Mouse (Mus musculus): ENCODE data around the gene Rere. TPM values are rescaled to one million over a fixed set of nuclear protein-coding genes. Genes with fewer than 3 reads are reported as not detected.
"Not testable (repeated sequence)": the region's sequence is repeated elsewhere in the genome, so short reads cannot be mapped to it uniquely, and the experiment has no call there.

Gene Rere
- polyA plus RNA-seq, 1 experiment, result 61.3 TPM

DNA sequence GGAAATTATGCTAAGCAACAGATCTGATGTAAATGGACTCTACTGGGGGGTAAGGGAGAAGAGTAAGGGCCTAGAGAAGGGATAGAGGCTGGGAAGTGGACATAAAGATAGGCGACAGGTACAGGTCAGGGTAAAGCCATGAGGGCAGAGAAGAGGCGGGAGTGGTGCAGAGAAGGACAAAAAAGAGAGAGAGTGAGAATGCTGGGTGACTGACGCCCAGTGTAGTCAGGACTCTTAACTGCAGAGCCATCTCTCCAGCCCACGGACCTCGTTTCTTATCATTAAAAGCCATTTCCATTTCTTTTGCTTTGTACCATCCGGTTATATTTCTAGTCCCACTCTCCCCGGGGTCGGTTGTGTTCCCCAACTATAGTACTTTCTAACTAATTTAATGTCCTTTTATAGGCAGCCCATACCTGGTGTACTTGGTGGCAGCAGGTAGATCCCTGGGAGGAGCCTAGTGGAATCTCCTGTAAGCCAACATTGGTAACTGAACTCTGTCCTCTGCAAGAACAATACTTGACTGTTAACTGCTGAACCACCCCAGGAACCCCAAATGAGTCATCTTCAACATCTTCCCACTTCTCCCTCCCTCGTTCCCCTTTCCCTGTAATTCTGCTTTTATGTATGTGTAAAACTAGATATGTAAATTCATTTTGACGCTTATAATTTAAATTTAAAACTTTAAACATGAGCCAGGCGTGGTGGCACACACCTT, 223.0 kb downstream of the Rere start:
- TF ChIP-seq CTCF (IDR thresholded peaks at IDR 0.05; ENCODE audit: control insufficient read depth, insufficient read depth, low read length), result no peak
- no peak for TF ChIP-seq POLR2A (IDR thresholded peaks at IDR 0.05; ENCODE audit: borderline replicate concordance, control insufficient read depth, low read depth, low read length)
- Histone ChIP-seq H3K4me3 (replicated peaks; ENCODE audit: control insufficient read depth, low read depth, low read length) (no peak overlapping the region), H3K27ac (ENCODE audit: control insufficient read depth, insufficient read depth, low read depth, low read length, poor library complexity) (no peak overlapping the region), H3K4me1 (ENCODE audit: control insufficient read depth, insufficient read depth, low read length) (no peaks in the 10 kb centered on the region; the same call in 1 of the 2 replicates)
- 54% methylated on average over 11 of the region's 11 CpGs for WGBS

DNA sequence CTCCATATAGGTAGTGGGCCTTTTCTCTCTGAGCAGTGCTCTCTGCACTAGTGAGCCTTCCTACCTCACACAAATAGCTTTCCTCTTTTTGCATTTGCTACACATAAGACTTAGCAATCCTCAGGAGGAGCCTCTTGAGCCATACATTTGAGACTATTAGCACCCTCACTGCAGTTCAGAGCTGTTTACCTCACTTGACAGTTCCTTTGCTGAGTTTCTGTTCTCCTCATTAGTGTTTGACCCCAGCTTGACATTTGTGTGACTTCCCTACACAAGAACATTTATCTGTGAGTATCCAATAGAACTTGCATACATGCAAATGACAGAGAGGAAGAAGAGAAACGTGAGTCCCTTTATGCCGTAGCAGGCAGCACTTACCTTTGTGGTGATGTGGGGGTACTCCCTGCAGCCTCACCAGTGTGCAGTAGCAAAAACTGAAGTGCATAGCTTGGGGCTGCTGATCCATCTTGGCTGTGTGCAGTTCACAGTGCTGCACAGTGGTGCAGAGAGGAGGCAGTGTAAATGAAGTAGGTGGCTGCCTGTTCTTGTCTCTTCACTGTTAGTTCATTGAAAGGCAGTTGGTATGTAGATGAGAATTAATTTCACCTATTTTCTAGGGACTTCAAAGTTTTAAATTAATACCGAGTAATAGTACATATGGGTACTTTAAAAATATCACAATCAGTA, 227.7 kb downstream of the Rere start:
- Histone ChIP-seq H3K27ac (ENCODE audit: control insufficient read depth, insufficient read depth, low read depth, low read length, poor library complexity) (no peak overlapping the region), H3K4me3 (replicated peaks; ENCODE audit: control insufficient read depth, low read depth, low read length) (no peak overlapping the region), H3K4me1 (ENCODE audit: control insufficient read depth, insufficient read depth, low read length) (no peaks in the 10 kb centered on the region; the same call in 1 of the 2 replicates)
- WGBS, result 73% methylated on average over 3 of the region's 3 CpGs
- TF ChIP-seq CTCF (IDR thresholded peaks at IDR 0.05; ENCODE audit: control insufficient read depth, insufficient read depth, low read length) (no peak), POLR2A (IDR thresholded peaks at IDR 0.05; ENCODE audit: borderline replicate concordance, control insufficient read depth, low read depth, low read length) (no peak)

DNA sequence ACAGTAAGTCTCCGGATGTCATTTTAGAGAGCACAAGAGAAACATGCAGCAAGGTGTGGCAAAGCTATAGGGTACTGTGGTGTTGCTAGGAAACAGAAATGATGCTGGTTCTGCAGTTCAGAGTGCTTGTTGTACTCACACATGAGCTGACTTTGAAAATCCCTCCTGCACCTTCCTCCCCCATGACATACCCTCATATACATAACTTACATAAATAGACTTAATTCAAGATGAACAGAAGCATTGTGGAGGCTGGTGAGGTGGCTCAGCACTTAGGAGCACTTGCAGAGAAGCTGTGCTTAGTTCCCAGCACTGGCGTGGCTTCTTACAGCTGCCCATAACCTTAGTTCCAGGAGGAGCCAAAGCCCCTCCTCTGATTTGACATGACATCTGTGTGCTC, 228.6 kb downstream of the Rere start:
- no peaks in the 10 kb centered on the region; the same call in 1 of the 2 replicates for H3K4me1 ChIP-seq (ENCODE audit: control insufficient read depth, insufficient read depth, low read length)
- no peak overlapping the region for H3K4me3 ChIP-seq (replicated peaks; ENCODE audit: control insufficient read depth, low read depth, low read length)
- WGBS, result 83% methylated on average over 2 of the region's 2 CpGs
- TF ChIP-seq POLR2A (IDR thresholded peaks at IDR 0.05; ENCODE audit: borderline replicate concordance, control insufficient read depth, low read depth, low read length), result no peak
- no peak for TF ChIP-seq CTCF (IDR thresholded peaks at IDR 0.05; ENCODE audit: control insufficient read depth, insufficient read depth, low read length)
- no peak overlapping the region for H3K27ac ChIP-seq (ENCODE audit: control insufficient read depth, insufficient read depth, low read depth, low read length, poor library complexity)

DNA sequence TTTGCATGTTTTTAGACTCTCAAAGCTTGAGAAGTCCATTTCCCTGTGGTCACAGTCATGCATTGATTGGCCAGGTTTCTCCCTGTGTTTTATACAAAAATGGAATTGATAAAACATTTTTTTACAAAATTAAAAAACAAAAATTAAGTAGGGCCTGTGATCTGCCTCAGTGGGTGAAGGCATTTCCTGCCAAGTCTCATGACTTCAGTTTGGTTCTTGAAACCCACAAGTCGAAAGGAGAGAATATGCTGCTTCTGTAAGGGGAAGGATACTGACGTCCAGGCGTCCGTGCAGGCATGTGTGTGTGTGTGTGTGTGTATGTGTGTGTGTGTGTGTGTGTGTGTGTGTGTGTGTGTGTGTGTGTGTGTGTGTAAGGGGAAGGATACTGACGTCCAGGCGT, 231.9 kb downstream of the Rere start:
- H3K4me1 ChIP-seq (ENCODE audit: control insufficient read depth, insufficient read depth, low read length); H3K27ac ChIP-seq (ENCODE audit: control insufficient read depth, insufficient read depth, low read depth, low read length, poor library complexity); H3K4me3 ChIP-seq (replicated peaks; ENCODE audit: control insufficient read depth, low read depth, low read length): not testable (repeated sequence)
- WGBS, result 46% methylated on average over 6 of the region's 6 CpGs

DNA sequence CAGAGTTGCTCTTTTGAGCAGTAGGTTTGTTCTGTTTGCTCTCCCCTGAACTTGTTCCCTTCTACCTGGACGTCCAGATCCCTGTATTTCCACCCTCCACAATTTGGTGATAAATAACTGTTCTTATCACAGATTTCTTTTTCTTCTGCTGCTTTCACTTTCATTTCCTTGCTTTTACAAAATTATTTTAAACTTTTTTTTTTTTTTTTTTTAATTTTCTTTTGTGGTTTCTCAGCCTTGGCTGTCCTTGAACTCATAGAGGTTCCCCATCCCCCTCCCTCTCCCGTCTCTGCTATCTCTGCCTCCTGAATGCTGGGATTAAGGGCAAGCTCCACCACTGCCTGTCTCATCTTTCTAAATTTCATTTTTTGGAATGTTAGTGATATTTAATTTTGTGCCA, 234.8 kb downstream of the Rere start:
- H3K4me3 ChIP-seq (replicated peaks; ENCODE audit: control insufficient read depth, low read depth, low read length), result no peak overlapping the region
- no peak for TF ChIP-seq CTCF (IDR thresholded peaks at IDR 0.05; ENCODE audit: control insufficient read depth, insufficient read depth, low read length)
- no peak for TF ChIP-seq POLR2A (IDR thresholded peaks at IDR 0.05; ENCODE audit: borderline replicate concordance, control insufficient read depth, low read depth, low read length)
- H3K27ac ChIP-seq (ENCODE audit: control insufficient read depth, insufficient read depth, low read depth, low read length, poor library complexity), result no peak overlapping the region
- WGBS, result 22% methylated on average over 2 of the region's 2 CpGs
- H3K4me1 ChIP-seq (ENCODE audit: control insufficient read depth, insufficient read depth, low read length), result peaks cover 1% of the 10 kb centered on the region; the same call in 1 of the 2 replicates

DNA sequence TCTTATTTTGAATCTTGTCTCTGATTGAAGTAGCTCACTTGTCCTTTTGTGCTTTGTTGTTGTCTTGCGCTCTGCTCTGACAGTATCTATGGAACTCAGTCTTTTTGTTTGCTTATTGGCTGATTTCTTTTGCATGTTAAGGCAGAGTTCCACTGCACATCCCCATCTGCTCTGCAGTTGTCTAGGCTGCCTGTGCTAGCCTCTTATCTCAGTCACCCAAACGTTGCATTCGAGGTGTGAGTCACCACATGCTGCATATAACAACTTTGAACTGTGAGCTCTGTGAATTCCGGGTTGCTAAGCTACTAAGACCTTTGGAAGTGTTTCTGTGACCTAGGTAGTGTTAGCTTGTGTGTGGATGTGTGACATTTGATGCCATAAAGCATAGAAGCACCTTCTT, 235.9 kb downstream of the Rere start:
- H3K27ac ChIP-seq (ENCODE audit: control insufficient read depth, insufficient read depth, low read depth, low read length, poor library complexity), result no peak overlapping the region
- 29% methylated on average over 4 of the region's 4 CpGs for WGBS
- TF ChIP-seq POLR2A (IDR thresholded peaks at IDR 0.05; ENCODE audit: borderline replicate concordance, control insufficient read depth, low read depth, low read length) (no peak), CTCF (IDR thresholded peaks at IDR 0.05; ENCODE audit: control insufficient read depth, insufficient read depth, low read length) (no peak)
- H3K4me3 ChIP-seq (replicated peaks; ENCODE audit: control insufficient read depth, low read depth, low read length), result no peak overlapping the region
- H3K4me1 ChIP-seq (ENCODE audit: control insufficient read depth, insufficient read depth, low read length), result peaks cover 1% of the 10 kb centered on the region; the same call in 1 of the 2 replicates

DNA sequence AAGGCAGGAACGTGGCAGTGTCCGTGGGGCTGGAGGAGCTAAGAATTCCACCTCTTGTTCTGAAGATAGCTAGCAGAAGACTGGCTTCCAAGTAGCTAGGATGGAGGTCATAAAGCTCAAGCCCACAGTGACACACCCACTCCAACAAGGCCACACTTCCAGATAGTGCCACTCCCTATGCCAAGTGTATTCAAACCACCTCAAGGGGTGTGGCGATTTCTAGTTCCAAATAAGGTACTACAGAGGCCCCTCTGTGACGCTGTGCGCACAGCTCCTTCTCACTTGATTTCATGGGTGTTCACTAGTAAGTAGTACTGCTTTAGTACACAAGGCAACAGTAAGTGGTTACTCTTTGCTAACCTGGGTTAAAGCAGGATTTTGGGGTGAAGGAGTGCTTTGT, 237.4 kb downstream of the Rere start:
- Histone ChIP-seq H3K27ac (ENCODE audit: control insufficient read depth, insufficient read depth, low read depth, low read length, poor library complexity) (no peak overlapping the region), H3K4me1 (ENCODE audit: control insufficient read depth, insufficient read depth, low read length) (peaks cover 3% of the 10 kb centered on the region; the same call in 1 of the 2 replicates), H3K4me3 (replicated peaks; ENCODE audit: control insufficient read depth, low read depth, low read length) (no peak overlapping the region)
- WGBS, result 71% methylated on average over 5 of the region's 5 CpGs
- TF ChIP-seq POLR2A (IDR thresholded peaks at IDR 0.05; ENCODE audit: borderline replicate concordance, control insufficient read depth, low read depth, low read length) (no peak), CTCF (IDR thresholded peaks at IDR 0.05; ENCODE audit: control insufficient read depth, insufficient read depth, low read length) (no peak)

DNA sequence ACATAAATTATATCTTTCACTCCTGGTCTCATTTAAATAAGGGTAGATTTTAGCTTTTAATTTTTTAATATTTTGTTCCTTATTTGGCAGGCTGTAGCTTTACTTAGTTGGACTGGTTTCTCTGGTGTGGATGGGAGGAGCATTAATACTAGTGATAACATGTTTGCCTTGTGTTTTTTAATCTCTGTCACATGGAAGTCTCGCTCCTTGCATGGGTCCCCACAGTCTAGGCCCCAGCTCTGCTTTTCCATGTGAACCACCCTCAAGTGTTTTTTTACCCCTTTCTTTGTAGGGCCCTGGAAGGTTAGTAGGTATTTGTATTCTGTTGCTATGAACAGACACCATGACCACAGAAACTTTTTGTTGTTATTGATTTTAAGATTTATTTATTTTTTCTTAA, 238.6 kb downstream of the Rere start:
- WGBS, result 76% methylated on average over 1 of the region's 1 CpGs
- Histone ChIP-seq H3K4me1 (ENCODE audit: control insufficient read depth, insufficient read depth, low read length) (peaks cover 3% of the 10 kb centered on the region; the same call in 1 of the 2 replicates), H3K27ac (ENCODE audit: control insufficient read depth, insufficient read depth, low read depth, low read length, poor library complexity) (no peak overlapping the region), H3K4me3 (replicated peaks; ENCODE audit: control insufficient read depth, low read depth, low read length) (no peak overlapping the region)
- TF ChIP-seq POLR2A (IDR thresholded peaks at IDR 0.05; ENCODE audit: borderline replicate concordance, control insufficient read depth, low read depth, low read length), result no peak
- TF ChIP-seq CTCF (IDR thresholded peaks at IDR 0.05; ENCODE audit: control insufficient read depth, insufficient read depth, low read length), result no peak

All from bone marrow, adult 2 months (tissue).